Mouse (Mus musculus) left cerebral cortex, adult 2 months (tissue): ENCODE results near the gene Rasgrp2. TPM values are rescaled to one million over a fixed set of nuclear protein-coding genes. Genes with fewer than 3 reads are reported as not detected.

Source experiments
- DNase-seq, 2 experiments: peaks; one replicate each; pipeline ENCODE4 v3.0.0; 2021 to 2022; ENCODE audit warnings: low spot score in 2 of 2, mixed read lengths in 1 of 2; ENCODE audit errors: extremely low spot score in 1 of 2
- H3K27ac ChIP-seq: fragments of 200-600 bp; 2 replicates; pipeline ENCODE4 v1.8.1; 2022
- H3K4me3 ChIP-seq: fragments of 200-600 bp; 2 replicates; pipeline ENCODE4 v1.8.1; 2022
- CTCF ChIP-seq: fragments of 200-600 bp; IDR thresholded peaks from 2 replicates; pipeline ENCODE4 v1.8.1; 2022; ENCODE audit warnings: antibody characterized with exemption, mild to moderate bottlenecking, moderate library complexity
- intact Hi-C: fragments of 180-260 bp; cut with DNase I; formaldehyde crosslinking; loops from one replicate; pipeline ENCODE4 v1.15.1; 2025
- total RNA-seq, 2 experiments: library from RNA; stranded (reverse); gene quantifications; 2 replicates each; pipeline ENCODE4 v1.2.3; 2021

Rasgrp2 gene
- total RNA-seq, 2 experiments from 2014 or later, result 61.1 to 72.2 TPM

GRCm38 (mm10) chr19:6384954-6385353 is 14.2 kb upstream of the Rasgrp2 start:
- DNase-seq, result no peak
- TF ChIP-seq CTCF, result no peak
- no peak overlapping the region for H3K27ac ChIP-seq
- H3K4me3 ChIP-seq, result no peak overlapping the region
- intact Hi-C loops, result no loop called here

DNA sequence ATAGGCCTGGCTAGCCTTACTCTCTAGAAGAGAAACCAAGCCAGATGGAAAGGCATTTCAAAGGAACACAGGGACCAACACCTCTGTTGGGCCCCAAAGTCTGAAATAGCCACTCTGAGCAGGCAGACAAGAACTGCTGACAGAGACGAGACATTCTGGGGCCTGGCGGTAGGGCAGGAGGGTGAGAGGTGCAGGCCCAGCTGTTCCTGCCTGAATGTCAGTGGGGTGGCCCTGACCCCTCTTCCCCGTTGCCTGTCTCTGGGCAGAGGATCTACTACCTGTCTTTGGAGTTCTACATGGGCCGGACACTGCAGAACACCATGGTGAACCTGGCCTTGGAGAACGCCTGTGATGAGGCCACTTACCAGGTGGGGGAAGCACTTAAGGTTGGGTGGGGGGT is 13.7 kb upstream of the Rasgrp2 start:
- intact Hi-C loops, result no loop called here
- no peak overlapping the region for H3K27ac ChIP-seq
- DNase-seq, result no peak
- TF ChIP-seq CTCF, result no peak
- no peak overlapping the region for H3K4me3 ChIP-seq

- intact Hi-C loops, result no loop called here
- TF ChIP-seq CTCF, result no peak
- Histone ChIP-seq H3K4me3 (no peak overlapping the region), H3K27ac (no peak overlapping the region)
- no peak for DNase-seq
Measured at GRCm38 (mm10) chr19:6385821-6386220, 13.3 kb upstream of the Rasgrp2 start.

DNA sequence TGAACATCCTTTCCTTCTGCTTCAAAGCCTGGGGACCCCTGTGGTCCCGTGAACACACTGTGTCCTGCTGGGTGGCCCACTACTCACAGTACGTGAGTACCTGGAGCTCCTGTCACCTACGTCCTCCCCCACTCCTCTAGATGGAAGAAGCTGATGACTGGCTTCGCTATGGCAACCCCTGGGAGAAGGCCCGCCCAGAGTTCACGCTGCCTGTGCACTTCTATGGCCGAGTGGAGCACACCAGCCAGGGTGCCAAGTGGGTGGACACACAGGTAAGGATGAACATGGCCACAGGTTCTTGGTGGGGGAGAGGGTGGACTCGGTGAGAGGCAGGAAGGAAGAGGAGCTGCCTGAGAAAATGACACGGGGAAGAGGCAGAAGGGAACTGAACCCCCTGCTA is 12.9 kb upstream of the Rasgrp2 start:
- Histone ChIP-seq H3K4me3 (no peak overlapping the region), H3K27ac (no peak overlapping the region)
- intact Hi-C loops, result no loop called here
- no peak for TF ChIP-seq CTCF
- DNase-seq, result no peak

DNA sequence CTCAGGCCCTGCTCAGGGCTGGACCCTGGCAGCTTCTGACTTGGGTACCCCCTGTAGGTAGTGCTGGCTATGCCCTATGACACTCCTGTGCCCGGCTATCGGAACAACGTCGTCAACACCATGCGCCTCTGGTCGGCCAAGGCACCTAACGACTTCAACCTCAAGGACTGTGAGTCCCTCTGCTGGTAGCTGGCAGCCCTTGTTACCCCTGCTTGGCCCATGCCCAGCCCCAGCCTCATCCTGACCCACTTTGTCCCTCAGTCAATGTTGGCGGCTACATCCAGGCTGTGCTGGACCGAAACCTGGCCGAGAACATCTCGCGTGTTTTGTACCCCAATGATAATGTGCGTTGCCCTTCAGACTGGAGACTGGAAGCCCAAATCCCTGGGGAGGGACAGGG is 11.1 kb upstream of the Rasgrp2 start:
- Histone ChIP-seq H3K27ac (no peak overlapping the region), H3K4me3 (no peak overlapping the region)
- intact Hi-C loops, result no loop called here
- DNase-seq, result no peak
- peak; percentile 10; the same call in 1 of the 2 replicates for TF ChIP-seq CTCF

- no peak for TF ChIP-seq CTCF
- DNase-seq, result no peak
- intact Hi-C loops, result no loop called here
- no peak overlapping the region for H3K27ac ChIP-seq
- H3K4me3 ChIP-seq, result no peak overlapping the region
Measured at GRCm38 (mm10) chr19:6389803-6390202, 9.3 kb upstream of the Rasgrp2 start.

GRCm38 (mm10) chr19:6390251-6390650 is 8.9 kb upstream of the Rasgrp2 start:
- no peak for TF ChIP-seq CTCF
- intact Hi-C loops, result no loop called here
- no peak overlapping the region for H3K27ac ChIP-seq
- no peak for DNase-seq
- no peak overlapping the region for H3K4me3 ChIP-seq

GRCm38 (mm10) chr19:6392743-6393393 is 6.3 kb upstream of the Rasgrp2 start:
- DNase-seq, result no peak
- no peak overlapping the region for H3K27ac ChIP-seq
- peak; percentile 22 for TF ChIP-seq CTCF
- intact Hi-C loops, result no loop called here
- no peak overlapping the region for H3K4me3 ChIP-seq

GRCm38 (mm10) chr19:6393637-6394036 is 5.5 kb upstream of the Rasgrp2 start:
- intact Hi-C loops, result no loop called here
- DNase-seq, result no peak
- no peak overlapping the region for H3K27ac ChIP-seq
- no peak for TF ChIP-seq CTCF
- no peak overlapping the region for H3K4me3 ChIP-seq

DNA sequence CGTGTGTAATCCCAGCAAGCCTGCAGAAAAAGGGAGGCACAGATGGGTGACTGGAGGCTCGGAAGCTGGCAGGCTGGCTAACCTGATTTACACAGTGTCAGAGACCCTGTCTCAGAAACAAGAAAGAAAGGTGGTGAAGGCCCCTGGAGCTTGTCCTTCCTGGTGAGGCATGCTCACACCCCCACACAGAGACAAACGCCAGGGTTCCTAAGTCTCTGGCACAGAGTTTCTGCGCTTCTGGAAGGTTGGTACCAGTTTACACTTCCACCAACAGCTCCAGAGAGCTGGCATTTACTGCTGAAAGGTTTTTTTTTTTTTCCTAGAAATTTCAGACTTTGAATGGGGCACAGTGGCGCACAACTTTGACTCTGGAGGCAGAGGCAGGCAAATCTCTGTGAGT is 2.9 kb upstream of the Rasgrp2 start:
- no peak overlapping the region for H3K27ac ChIP-seq
- DNase-seq, result peak in 1 of 2 experiments; percentile 11
- intact Hi-C loops, result no loop called here
- no peak for TF ChIP-seq CTCF
- no peak overlapping the region for H3K4me3 ChIP-seq

DNA sequence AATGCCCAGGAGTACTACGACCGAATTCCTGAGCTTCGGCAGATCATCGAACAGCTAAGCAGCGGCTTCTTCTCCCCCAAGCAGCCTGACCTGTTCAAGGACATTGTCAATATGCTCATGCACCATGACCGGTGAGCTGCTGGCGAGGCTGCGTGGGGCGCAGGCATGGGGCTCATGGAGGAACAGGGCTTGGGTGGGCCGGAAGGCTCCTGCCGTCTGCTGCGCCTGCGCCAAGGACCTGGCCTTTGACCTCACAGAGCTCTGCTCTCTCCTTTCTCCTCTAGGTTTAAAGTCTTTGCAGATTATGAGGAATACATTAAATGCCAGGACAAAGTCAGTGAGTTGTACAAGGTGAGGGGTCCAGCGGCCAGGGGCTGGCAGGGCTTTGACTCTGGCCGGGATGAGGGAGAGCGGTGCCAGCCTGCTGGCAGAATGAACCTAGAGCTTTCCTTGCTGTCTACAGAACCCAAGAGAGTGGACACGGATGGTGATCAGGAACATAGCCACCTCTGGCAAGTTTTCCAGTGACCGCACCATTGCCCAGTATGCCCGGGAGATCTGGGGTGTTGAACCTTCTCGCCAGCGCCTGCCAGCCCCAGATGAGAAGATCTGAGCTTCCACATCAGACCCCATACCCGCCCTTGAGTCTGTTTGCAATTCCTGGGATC is 1.4 kb upstream of the Rasgrp2 start:
- DNase-seq, result peak in 1 of 2 experiments; percentile 10
- intact Hi-C loops, result no loop called here
- Histone ChIP-seq H3K4me3 (no peak overlapping the region), H3K27ac (no peak overlapping the region; the same call in 1 of the 2 replicates)
- TF ChIP-seq CTCF, result no peak

- Histone ChIP-seq H3K4me3 (peak overlapping the region; percentile 53), H3K27ac (peak overlapping the region; percentile 77)
- peak; percentile 26 to 39 for DNase-seq
- intact Hi-C loops, result no loop called here
- TF ChIP-seq CTCF, result no peak
Measured at GRCm38 (mm10) chr19:6398447-6399284, 474 bp upstream of the Rasgrp2 start.
